Mouse (Mus musculus) small intestine, adult 2 months (tissue): ENCODE measurements around the gene Gm21958. TPM values are rescaled to one million over a fixed set of nuclear protein-coding genes. Genes with fewer than 3 reads are reported as not detected.

ENCODE experiments used
- H3K27ac ChIP-seq: fragments of 200-500 bp; 2 replicates; pipeline ENCODE4 v1.5.1; 2012; ENCODE audit warnings: low read depth, low read length, control low read depth, inconsistent platforms; ENCODE audit not compliant: insufficient read depth
- H3K27me3 ChIP-seq: fragments of 200-500 bp; 2 replicates; pipeline ENCODE4 v1.6.1; 2012; ENCODE audit warnings: mild to moderate bottlenecking, moderate library complexity, low read length, inconsistent platforms; ENCODE audit not compliant: control insufficient read depth, insufficient read depth
- H3K36me3 ChIP-seq: fragments of 200-500 bp; 2 replicates; pipeline ENCODE4 v1.6.1; 2012; ENCODE audit warnings: mild to moderate bottlenecking, low read length, control low read depth, inconsistent platforms; ENCODE audit not compliant: control insufficient read depth, insufficient read depth
- H3K4me1 ChIP-seq: fragments of 200-500 bp; 2 replicates; pipeline ENCODE4 v1.6.1; 2012; ENCODE audit warnings: low read length, inconsistent platforms, mixed read lengths; ENCODE audit not compliant: control insufficient read depth, insufficient read depth, insufficient read length
- H3K4me3 ChIP-seq: fragments of 200-500 bp; 2 replicates; pipeline ENCODE4 v1.5.1; 2012; ENCODE audit warnings: low read depth, mild to moderate bottlenecking, control low read depth, inconsistent platforms, low read length, moderate library complexity
- CTCF ChIP-seq: fragments of 200-500 bp; IDR thresholded peaks from 2 replicates; pipeline ENCODE4 v1.5.1; 2012; ENCODE audit warnings: low read depth, mild to moderate bottlenecking, control low read depth, inconsistent platforms, low read length, moderate library complexity, mixed read lengths; ENCODE audit not compliant: insufficient replicate concordance, insufficient read length; ENCODE audit errors: extremely low read depth
- POLR2A ChIP-seq: fragments of 200-500 bp; IDR thresholded peaks from 2 replicates; pipeline ENCODE4 v1.6.1; 2012; ENCODE audit warnings: low read depth, mild to moderate bottlenecking, control low read depth, inconsistent platforms, low read length, moderate library complexity
- WGBS: fragments of 180-500 bp; shearing (Covaris S2); methylation state at CpG from one replicate; pipeline ENCODE4 v1.1.7; 2018; 5-methylcytosine and 5-hydroxymethylcytosine counted together
- polyA plus RNA-seq: library from polyadenylated mRNA; depleted of rRNA; stranded (reverse); fragments of >200 nt; gene quantifications from 2 replicates; pipeline ENCODE4 v1.2.3, GENCODE M21; 2012

The Gm21958 gene
- polyA plus RNA-seq, 1 experiment: not detected

- Histone ChIP-seq H3K4me3 (peak within 1 kb of the TSS; percentile 80), H3K27ac (peak within 1 kb of the TSS; percentile 95), H3K36me3 (peaks cover 10% of the 10 kb centered on the region), H3K27me3 (no peaks in the 10 kb centered on the region), H3K4me1 (peaks cover 2% of the 10 kb centered on the region; the same call in 1 of the 2 replicates)
- TF ChIP-seq POLR2A: peak; percentile 73
- TF ChIP-seq CTCF: peak; percentile 99
- under 1% methylated on average over 65 of the region's 65 CpGs for WGBS
Observed at GRCm38 (mm10) chr3:54735247-54736046, 21.3 kb upstream of the Gm21958 start, which contains the start of the genes Exosc8 and Alg5. Exosc8 (minus strand) TSS chr3:54735393. Alg5 (plus strand) TSS chr3:54735539.

GRCm38 (mm10) chr3:54734411-54735246, 20.5 kb upstream of the Gm21958 start:
- Histone ChIP-seq H3K4me3 (peak overlapping the region; percentile 80), H3K4me1 (peaks cover 2% of the 10 kb centered on the region; the same call in 1 of the 2 replicates), H3K27me3 (no peaks in the 10 kb centered on the region), H3K36me3 (peaks cover 13% of the 10 kb centered on the region), H3K27ac (peak overlapping the region; percentile 95)
- TF ChIP-seq CTCF: no peak
- TF ChIP-seq POLR2A: peak; percentile 66; the same call in 1 of the 2 replicates
- WGBS: under 1% methylated on average over 82 of the region's 84 CpGs

- H3K4me1 ChIP-seq: peaks cover 2% of the 10 kb centered on the region; the same call in 1 of the 2 replicates
- 73% methylated on average over 4 of the region's 4 CpGs for WGBS
- peaks cover 26% of the 10 kb centered on the region for H3K36me3 ChIP-seq
- H3K4me3 ChIP-seq: no peak overlapping the region
- H3K27ac ChIP-seq: no peak overlapping the region
- no peaks in the 10 kb centered on the region for H3K27me3 ChIP-seq
- TF ChIP-seq POLR2A (no peak), CTCF (no peak)
Observed at GRCm38 (mm10) chr3:54732371-54732770, 18.2 kb upstream of the Gm21958 start.

- H3K27me3 ChIP-seq: no peaks in the 10 kb centered on the region
- WGBS: 73% methylated on average over 8 of the region's 8 CpGs
- peaks cover 2% of the 10 kb centered on the region; the same call in 1 of the 2 replicates for H3K4me1 ChIP-seq
- H3K27ac ChIP-seq: no peak overlapping the region
- peaks cover 30% of the 10 kb centered on the region for H3K36me3 ChIP-seq
- no peak for TF ChIP-seq CTCF
- no peak for TF ChIP-seq POLR2A
- no peak overlapping the region for H3K4me3 ChIP-seq
Observed at GRCm38 (mm10) chr3:54731626-54732150, 17.5 kb upstream of the Gm21958 start.

- Histone ChIP-seq H3K4me3 (no peak overlapping the region), H3K27me3 (no peaks in the 10 kb centered on the region), H3K27ac (no peak overlapping the region), H3K36me3 (peaks cover 37% of the 10 kb centered on the region), H3K4me1 (no peaks in the 10 kb centered on the region)
- WGBS: 90% methylated on average over 6 of the region's 6 CpGs
- no peak for TF ChIP-seq POLR2A
- TF ChIP-seq CTCF: no peak
Observed at GRCm38 (mm10) chr3:54728100-54728499, 13.9 kb upstream of the Gm21958 start.

GRCm38 (mm10) chr3:54727588-54727987, 13.4 kb upstream of the Gm21958 start:
- H3K27me3 ChIP-seq: no peaks in the 10 kb centered on the region
- TF ChIP-seq CTCF (no peak), POLR2A (no peak)
- no peaks in the 10 kb centered on the region for H3K4me1 ChIP-seq
- peaks cover 41% of the 10 kb centered on the region for H3K36me3 ChIP-seq
- H3K27ac ChIP-seq: no peak overlapping the region
- no peak overlapping the region for H3K4me3 ChIP-seq
- WGBS: 100% methylated on average over 2 of the region's 2 CpGs

GRCm38 (mm10) chr3:54725344-54725743, 11.2 kb upstream of the Gm21958 start:
- peaks cover 52% of the 10 kb centered on the region for H3K36me3 ChIP-seq
- TF ChIP-seq CTCF (no peak), POLR2A (no peak)

More at GRCm38 (mm10) chr3:54725344-54725743, 11.2 kb upstream of the Gm21958 start:
- 61% methylated on average over 2 of the region's 2 CpGs for WGBS
- Histone ChIP-seq H3K27me3 (no peaks in the 10 kb centered on the region), H3K4me3 (no peak overlapping the region), H3K4me1 (no peaks in the 10 kb centered on the region), H3K27ac (no peak overlapping the region)
